Mouse (Mus musculus): Measurements from ENCODE around the gene Pgf. TPM values are rescaled to one million over a fixed set of nuclear protein-coding genes. Genes with fewer than 3 reads are reported as not detected.

Gene Pgf
- total and polyA plus RNA-seq, 2 experiments from 2014 or later, result 3.6 to 5.0 TPM

DNA sequence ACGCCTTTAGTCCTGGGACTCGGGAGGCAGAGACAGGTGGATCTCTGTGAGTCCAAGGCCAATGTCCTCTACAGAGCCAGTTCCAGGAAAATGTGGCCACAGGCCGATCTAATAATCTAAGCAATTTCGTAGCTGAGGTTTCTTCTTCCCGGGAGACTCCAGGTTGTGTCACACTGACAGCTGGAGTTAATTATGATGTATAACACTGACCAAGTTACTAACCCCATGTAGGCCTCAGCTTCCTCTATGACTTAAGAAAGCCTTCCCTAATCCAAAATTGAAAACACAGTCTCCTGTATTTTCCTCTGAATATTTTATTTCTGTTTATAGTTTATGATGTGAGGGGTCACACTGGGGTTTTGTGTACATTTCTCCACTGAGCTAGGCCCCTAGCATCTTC, 37.4 kb upstream of the Pgf start:
- Histone ChIP-seq H3K9ac (replicated peaks; ENCODE audit: low read depth, low read length) (no peak overlapping the region), H3K27me3 (ENCODE audit: control insufficient read depth, insufficient read depth, low read length) (no peaks in the 10 kb centered on the region), H3K4me3 (ENCODE audit: low read depth, low read length) (no peak overlapping the region), H3K9me3 (replicated peaks; ENCODE audit: control insufficient read depth, low read length) (no peaks in the 10 kb centered on the region), H3K4me2 (ENCODE audit: low read depth, low read length) (no peak overlapping the region), H3K27ac (ENCODE audit: low read depth) (no peak overlapping the region), H3K4me1 (ENCODE audit: control insufficient read depth, insufficient read depth) (peaks cover 5% of the 10 kb centered on the region; the same call in 1 of the 2 replicates), H3K36me3 (replicated peaks; ENCODE audit: control insufficient read depth, insufficient read depth, low read length) (no peaks in the 10 kb centered on the region)
- WGBS, result 73% methylated on average over 5 of the region's 5 CpGs
- TF ChIP-seq CTCF (IDR thresholded peaks at IDR 0.05; ENCODE audit: low read depth), result no peak
- TF ChIP-seq EP300 (IDR thresholded peaks at IDR 0.05; ENCODE audit: low read depth), result no peak
- DNase-seq (ENCODE audit: low spot score) (no peak), ATAC-seq (ENCODE audit: insufficient read depth, low read depth) (no peak)

DNA sequence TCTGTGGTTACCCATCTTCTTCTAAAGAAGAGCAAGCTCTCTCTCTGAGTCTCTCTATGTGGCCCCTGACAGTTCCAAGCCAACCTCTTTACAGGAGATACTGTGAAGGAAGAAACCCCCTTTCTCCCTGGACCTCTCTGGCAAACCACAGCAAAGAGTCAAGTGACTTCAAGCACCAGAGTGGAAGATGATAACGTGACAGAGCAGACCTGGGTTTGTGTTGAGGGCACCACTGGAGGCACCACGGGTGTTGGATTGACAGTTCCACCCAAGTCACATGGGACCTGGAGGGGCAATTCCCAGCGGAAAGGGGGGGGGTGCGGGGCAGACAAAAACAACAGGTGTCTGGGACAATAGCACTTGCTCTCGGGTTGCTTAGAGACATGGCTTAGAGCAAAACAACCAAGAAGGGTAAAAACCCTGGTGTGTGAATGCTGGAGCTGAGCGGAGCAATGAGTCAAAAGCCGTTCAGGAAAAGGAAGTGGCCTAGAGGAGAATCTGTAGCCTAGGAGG, 31.2 kb upstream of the Pgf start:
- H3K4me1 ChIP-seq (ENCODE audit: control insufficient read depth, insufficient read depth), result peaks cover 10% of the 10 kb centered on the region
- no peak overlapping the region for H3K9ac ChIP-seq (replicated peaks; ENCODE audit: low read depth, low read length)
- no peak for DNase-seq (ENCODE audit: low spot score)
- no peaks in the 10 kb centered on the region for H3K27me3 ChIP-seq (ENCODE audit: control insufficient read depth, insufficient read depth, low read length)
- H3K9me3 ChIP-seq (replicated peaks; ENCODE audit: control insufficient read depth, low read length), result no peaks in the 10 kb centered on the region
- peak; percentile 39; the same call in 1 of the 2 replicates for ATAC-seq (ENCODE audit: insufficient read depth, low read depth)
- H3K27ac ChIP-seq (ENCODE audit: low read depth), result no peak overlapping the region
- 29% methylated on average over 7 of the region's 7 CpGs for WGBS
- H3K4me2 ChIP-seq (ENCODE audit: low read depth, low read length), result no peak overlapping the region
- no peak overlapping the region for H3K4me3 ChIP-seq (ENCODE audit: low read depth, low read length)
- no peak for TF ChIP-seq EP300 (IDR thresholded peaks at IDR 0.05; ENCODE audit: low read depth)
- no peak for TF ChIP-seq CTCF (IDR thresholded peaks at IDR 0.05; ENCODE audit: low read depth)
- no peaks in the 10 kb centered on the region for H3K36me3 ChIP-seq (replicated peaks; ENCODE audit: control insufficient read depth, insufficient read depth, low read length)

DNA sequence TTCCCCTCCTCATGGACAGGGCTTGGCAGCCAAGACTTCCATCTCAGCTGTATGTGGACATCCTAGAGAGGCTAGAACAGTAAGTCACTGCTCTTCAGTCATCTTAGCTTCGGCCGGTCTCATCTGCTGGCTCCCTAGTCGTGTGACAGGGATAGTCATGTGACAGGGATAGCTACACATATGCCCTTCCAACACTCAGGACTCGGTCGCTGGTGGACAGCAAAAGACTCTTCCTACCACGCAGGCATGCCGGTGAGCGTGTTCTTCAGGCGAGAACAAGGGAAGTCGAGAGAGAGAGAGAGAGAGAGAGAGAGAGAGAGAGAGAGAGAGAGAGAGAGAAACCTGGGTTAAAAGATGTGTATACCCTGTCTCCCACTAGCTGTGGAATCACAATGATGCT, 27.8 kb upstream of the Pgf start:
- no peak overlapping the region for H3K27ac ChIP-seq (ENCODE audit: low read depth)

DNA sequence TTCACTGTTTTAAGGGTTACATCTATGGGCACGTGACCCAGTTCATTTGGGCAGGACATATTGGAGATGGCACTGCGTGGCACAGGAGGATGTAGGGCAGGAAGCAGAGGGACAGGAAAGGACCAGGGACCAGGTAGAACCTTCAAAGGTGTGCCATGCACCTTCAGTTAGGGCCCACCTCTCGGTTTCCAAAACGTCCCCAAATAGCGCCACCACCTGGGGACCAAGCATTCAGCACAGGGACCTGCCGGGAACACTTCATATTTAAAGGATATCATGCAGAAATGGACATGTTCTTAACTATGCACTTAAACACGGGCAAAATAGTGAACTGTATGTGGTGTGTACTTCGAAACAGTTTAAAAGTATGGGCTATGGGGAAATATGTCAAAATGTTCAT, 26.5 kb upstream of the Pgf start:
- Histone ChIP-seq H3K4me1 (ENCODE audit: control insufficient read depth, insufficient read depth) (peaks cover 10% of the 10 kb centered on the region), H3K4me2 (ENCODE audit: low read depth, low read length) (no peak overlapping the region), H3K9ac (replicated peaks; ENCODE audit: low read depth, low read length) (no peak overlapping the region), H3K36me3 (replicated peaks; ENCODE audit: control insufficient read depth, insufficient read depth, low read length) (no peaks in the 10 kb centered on the region), H3K27ac (ENCODE audit: low read depth) (no peak overlapping the region), H3K4me3 (ENCODE audit: low read depth, low read length) (no peak overlapping the region), H3K27me3 (ENCODE audit: control insufficient read depth, insufficient read depth, low read length) (no peaks in the 10 kb centered on the region), H3K9me3 (replicated peaks; ENCODE audit: control insufficient read depth, low read length) (no peaks in the 10 kb centered on the region)
- DNase-seq (ENCODE audit: low spot score), result no peak
- no peak for TF ChIP-seq EP300 (IDR thresholded peaks at IDR 0.05; ENCODE audit: low read depth)
- TF ChIP-seq CTCF (IDR thresholded peaks at IDR 0.05; ENCODE audit: low read depth), result no peak; the same call in 1 of the 2 replicates
- WGBS, result 49% methylated on average over 8 of the region's 8 CpGs
- ATAC-seq (ENCODE audit: insufficient read depth, low read depth), result no peak

More for the DNA sequence above, 27.8 kb upstream of the Pgf start:
- Histone ChIP-seq H3K9ac (replicated peaks; ENCODE audit: low read depth, low read length) (no peak overlapping the region), H3K4me1 (ENCODE audit: control insufficient read depth, insufficient read depth) (peaks cover 10% of the 10 kb centered on the region), H3K9me3 (replicated peaks; ENCODE audit: control insufficient read depth, low read length) (no peaks in the 10 kb centered on the region), H3K36me3 (replicated peaks; ENCODE audit: control insufficient read depth, insufficient read depth, low read length) (no peaks in the 10 kb centered on the region), H3K4me3 (ENCODE audit: low read depth, low read length) (no peak overlapping the region), H3K27me3 (ENCODE audit: control insufficient read depth, insufficient read depth, low read length) (no peaks in the 10 kb centered on the region), H3K4me2 (ENCODE audit: low read depth, low read length) (no peak overlapping the region)
- DNase-seq (ENCODE audit: low spot score) (no peak), ATAC-seq (ENCODE audit: insufficient read depth, low read depth) (no peak)
- no peak for TF ChIP-seq CTCF (IDR thresholded peaks at IDR 0.05; ENCODE audit: low read depth)
- TF ChIP-seq EP300 (IDR thresholded peaks at IDR 0.05; ENCODE audit: low read depth), result no peak
- 82% methylated on average over 10 of the region's 10 CpGs for WGBS

DNA sequence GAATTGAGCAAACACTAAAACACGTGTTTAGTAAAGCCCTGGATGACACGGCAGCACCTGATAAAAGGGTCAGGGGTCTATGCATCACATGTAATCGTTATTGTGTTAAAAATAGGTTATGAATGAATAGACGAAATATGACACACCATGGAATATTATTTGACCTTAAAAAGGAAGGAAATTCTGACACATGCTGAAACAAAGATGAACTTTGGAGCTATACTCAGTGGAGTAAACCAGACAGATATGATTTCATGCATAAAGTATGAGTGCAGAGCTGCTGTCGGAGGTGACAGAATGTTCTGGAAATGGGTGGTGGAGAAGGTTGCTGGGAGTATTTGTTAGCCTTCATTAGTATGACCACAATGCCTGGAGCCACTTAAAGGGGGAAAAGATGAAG, 26.1 kb upstream of the Pgf start:
- Histone ChIP-seq H3K9ac (replicated peaks; ENCODE audit: low read depth, low read length) (no peak overlapping the region), H3K27me3 (ENCODE audit: control insufficient read depth, insufficient read depth, low read length) (no peaks in the 10 kb centered on the region), H3K27ac (ENCODE audit: low read depth) (no peak overlapping the region), H3K9me3 (replicated peaks; ENCODE audit: control insufficient read depth, low read length) (no peaks in the 10 kb centered on the region), H3K4me2 (ENCODE audit: low read depth, low read length) (no peak overlapping the region), H3K4me1 (ENCODE audit: control insufficient read depth, insufficient read depth) (peaks cover 9% of the 10 kb centered on the region), H3K36me3 (replicated peaks; ENCODE audit: control insufficient read depth, insufficient read depth, low read length) (no peaks in the 10 kb centered on the region), H3K4me3 (ENCODE audit: low read depth, low read length) (no peak overlapping the region)
- ATAC-seq (ENCODE audit: insufficient read depth, low read depth) (no peak), DNase-seq (ENCODE audit: low spot score) (no peak)
- WGBS, result 34% methylated on average over 5 of the region's 5 CpGs
- TF ChIP-seq CTCF (IDR thresholded peaks at IDR 0.05; ENCODE audit: low read depth) (no peak), EP300 (IDR thresholded peaks at IDR 0.05; ENCODE audit: low read depth) (no peak)

DNA sequence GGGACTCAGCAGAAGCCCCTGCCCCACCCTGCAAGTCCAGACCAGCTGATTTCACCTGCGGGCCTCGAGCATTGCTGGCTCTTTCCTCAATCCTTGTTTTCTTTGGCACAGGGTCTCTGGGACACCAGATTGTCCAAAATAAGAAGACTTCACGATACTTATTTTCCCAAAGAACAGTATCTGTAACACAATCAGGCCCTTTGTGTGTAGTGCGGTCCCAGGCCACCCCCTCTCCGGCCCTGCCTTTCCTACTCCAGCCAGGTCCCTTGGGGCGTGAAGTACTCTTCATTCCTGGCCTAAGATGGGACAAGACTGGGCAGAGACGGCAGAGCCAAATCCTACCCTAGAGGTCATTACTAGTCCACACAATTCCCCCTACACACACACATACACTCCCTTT, 24.6 kb upstream of the Pgf start:
- Histone ChIP-seq H3K9me3 (replicated peaks; ENCODE audit: control insufficient read depth, low read length) (no peaks in the 10 kb centered on the region), H3K36me3 (replicated peaks; ENCODE audit: control insufficient read depth, insufficient read depth, low read length) (no peaks in the 10 kb centered on the region), H3K9ac (replicated peaks; ENCODE audit: low read depth, low read length) (no peak overlapping the region), H3K27me3 (ENCODE audit: control insufficient read depth, insufficient read depth, low read length) (no peaks in the 10 kb centered on the region), H3K4me3 (ENCODE audit: low read depth, low read length) (no peak overlapping the region), H3K27ac (ENCODE audit: low read depth) (peak overlapping the region; percentile 47; the same call in 1 of the 2 replicates), H3K4me2 (ENCODE audit: low read depth, low read length) (no peak overlapping the region), H3K4me1 (ENCODE audit: control insufficient read depth, insufficient read depth) (peaks cover 4% of the 10 kb centered on the region; the same call in 1 of the 2 replicates)
- ATAC-seq (ENCODE audit: insufficient read depth, low read depth), result no peak
- WGBS, result 61% methylated on average over 7 of the region's 7 CpGs
- no peak for DNase-seq (ENCODE audit: low spot score)
- TF ChIP-seq EP300 (IDR thresholded peaks at IDR 0.05; ENCODE audit: low read depth), result no peak
- TF ChIP-seq CTCF (IDR thresholded peaks at IDR 0.05; ENCODE audit: low read depth), result no peak
